Mouse (Mus musculus) cerebellum, postnatal 4 days (tissue): Measurements from ENCODE around the gene Dvl1.

Source experiments
- DNase-seq, 2 experiments: peaks; one replicate each; pipeline ENCODE4 v3.0.0; 2022; ENCODE audit warnings: low spot score in 2 of 2, mixed read lengths in 1 of 2

Gene Dvl1

DNA sequence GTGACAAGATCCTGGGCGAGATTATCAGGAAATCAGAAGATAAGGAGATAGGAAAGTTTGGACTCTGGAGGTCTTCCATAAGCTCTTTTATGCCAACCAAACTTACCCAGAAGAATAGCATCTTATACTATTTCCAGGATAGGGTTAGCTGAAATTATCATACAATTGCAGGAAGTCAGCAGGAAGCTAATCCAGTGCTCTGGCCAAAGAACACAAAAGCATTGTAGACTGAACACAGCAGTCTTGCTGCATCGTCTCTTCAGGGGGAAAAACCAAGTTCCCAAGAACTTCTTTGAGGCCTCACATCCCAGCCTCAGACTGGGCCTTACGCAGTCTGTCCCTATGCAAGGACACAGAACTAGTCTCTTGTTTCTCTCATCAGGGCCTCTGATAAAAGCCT lies 36.4 kb downstream of the Dvl1 start:
- no peak for DNase-seq

DNA sequence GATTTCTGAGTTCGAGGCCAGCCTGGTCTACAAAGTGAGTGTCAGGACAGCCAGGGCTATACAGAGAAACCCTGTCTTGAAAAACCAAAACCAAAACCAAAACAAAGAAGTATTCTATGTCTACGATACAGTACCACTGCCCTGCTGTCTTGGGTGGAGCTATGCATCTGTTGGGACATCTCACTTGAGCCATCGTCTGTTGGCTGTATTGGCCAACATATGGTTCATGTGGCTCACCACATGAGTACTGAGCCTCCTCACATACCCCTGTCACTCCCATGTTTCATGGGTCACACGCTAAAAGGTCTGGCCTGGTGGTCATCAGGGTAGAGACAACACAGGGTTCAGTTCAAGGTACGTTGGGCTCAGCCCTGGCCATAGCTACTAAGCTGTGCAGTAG lies 39.1 kb downstream of the Dvl1 start:
- no peak for DNase-seq

DNA sequence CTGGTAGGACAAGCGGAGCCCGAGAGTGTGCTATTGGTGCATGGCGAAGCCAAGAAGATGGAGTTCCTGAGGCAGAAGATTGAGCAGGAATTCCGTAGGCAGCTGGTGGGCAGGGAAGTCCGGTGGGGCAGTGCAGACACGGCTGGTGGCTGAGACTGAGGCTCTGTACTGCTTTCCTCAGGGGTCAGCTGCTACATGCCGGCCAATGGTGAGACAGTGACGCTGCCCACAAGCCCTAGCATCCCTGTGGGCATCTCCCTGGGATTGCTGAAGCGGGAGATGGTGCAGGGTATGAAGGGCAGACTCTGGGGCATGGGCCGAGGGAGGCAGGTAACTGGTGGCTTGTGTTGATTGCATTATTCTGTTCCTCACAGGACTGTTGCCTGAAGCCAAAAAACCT lies 40.5 kb downstream of the Dvl1 start:
- no peak for DNase-seq

DNA sequence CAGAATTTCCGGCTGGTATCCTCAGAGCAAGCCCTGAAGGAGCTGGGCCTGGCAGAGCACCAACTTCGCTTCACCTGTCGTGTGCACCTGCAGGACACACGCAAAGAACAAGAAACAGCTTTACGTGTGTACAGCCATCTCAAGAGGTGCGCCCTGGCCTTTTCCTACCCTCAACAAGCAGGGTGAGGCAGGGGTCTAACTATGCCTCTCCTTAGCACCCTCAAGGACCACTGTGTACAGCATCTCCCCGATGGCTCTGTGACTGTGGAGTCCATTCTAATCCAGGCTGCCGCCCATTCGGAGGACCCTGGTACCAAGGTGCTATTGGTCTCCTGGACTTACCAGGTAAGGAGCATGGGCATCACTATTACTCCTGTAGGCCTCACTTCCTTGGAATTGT lies 41.0 kb downstream of the Dvl1 start:
- DNase-seq: no peak

DNA sequence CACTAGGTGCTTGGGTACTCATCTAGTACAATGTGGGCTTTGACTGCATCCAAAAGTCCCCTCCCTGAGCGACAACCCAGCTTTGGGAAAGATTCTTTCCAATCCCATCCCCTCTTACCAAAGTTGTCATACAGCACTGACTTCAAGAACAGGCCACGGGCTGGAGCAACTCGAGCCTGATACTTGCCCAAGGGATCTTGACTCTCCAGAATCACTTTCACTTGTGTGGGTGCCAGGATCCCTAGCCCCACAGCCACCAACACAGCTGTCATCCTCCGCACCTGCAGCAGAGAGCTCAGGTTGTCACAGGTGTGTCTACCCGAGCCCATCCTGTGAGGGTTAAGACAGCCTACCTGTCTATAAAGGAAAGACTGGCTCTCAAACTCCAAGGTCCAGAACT lies 42.1 kb downstream of the Dvl1 start:
- DNase-seq: peak in 1 of 2 experiments; percentile 13

DNA sequence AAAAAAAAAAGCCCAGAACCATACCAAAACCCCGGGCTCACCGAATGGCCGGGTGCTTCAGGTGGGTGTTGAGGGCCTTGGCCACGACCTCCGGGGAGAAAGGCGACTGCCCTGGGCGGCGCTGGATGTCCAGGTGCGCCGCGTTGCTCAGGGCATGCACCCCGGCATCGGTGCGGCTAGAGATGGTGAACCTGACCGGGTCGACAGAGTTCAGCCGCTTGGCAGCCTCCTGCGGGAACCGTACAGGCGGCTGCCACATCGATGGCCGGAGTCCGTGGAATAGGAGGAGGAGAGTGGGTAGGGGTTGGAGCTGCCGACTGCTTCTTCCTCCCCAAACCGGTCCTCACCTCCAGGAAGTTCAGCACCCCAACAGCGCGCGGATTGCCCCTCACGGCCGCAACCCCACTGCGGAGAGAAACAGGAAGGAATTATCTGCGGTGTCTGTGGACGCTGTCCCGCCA lies 43.8 kb downstream of the Dvl1 start:
- DNase-seq: peak in 1 of 2 experiments; percentile 19

DNA sequence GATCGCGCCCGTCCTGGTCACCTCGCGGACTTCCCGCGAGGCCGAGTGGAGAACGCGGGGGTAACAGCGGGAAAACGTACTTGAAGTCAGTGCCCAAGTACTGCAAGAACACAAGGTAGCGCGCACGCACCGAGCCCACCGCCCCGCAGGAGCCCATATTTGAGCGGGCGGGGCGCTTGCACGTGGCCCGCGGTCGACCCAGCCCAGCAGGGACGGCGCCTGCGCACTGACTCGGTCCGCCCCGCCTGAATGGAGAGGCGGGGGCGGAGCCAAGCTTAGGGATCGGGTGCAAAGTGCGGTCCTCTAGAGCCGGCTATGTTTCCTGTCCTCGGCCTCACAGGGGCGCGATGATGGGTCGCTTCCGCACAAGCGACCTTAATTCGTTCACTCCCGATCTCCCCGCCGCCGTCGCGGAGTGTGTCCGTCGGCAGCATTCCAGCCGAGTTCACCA lies 44.4 kb downstream of the Dvl1 start, which contains the start of the genes Pusl1 and Acap3:
TSS of gene Pusl1 (minus strand) at position 231 of the 451 bp plus-strand sequence.
TSS of gene Acap3 (plus strand) at position 272 of the 451 bp plus-strand sequence.
- peak; percentile 93 to 98 for DNase-seq

DNA sequence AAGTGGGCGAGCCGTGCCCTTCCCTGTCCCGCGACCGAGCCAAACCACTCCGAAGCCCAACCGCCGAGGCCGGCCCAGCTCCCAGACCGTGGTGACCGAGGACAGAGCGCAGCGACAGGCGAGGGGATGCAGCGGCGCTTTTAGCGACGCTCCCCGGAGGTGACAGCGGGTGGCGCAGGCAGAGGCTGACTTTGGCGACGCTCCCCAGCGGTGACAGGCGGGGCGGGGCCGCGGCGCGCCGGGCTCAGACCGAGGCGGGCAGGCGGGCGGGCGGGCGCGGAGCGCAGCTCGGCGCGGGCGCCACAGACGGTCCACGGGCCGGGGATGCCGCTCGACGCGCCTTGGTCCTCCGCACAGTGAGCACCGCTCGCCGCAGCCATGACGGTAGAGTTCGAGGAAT lies 44.8 kb downstream of the Dvl1 start:
- peak; percentile 68 to 89 for DNase-seq

DNA sequence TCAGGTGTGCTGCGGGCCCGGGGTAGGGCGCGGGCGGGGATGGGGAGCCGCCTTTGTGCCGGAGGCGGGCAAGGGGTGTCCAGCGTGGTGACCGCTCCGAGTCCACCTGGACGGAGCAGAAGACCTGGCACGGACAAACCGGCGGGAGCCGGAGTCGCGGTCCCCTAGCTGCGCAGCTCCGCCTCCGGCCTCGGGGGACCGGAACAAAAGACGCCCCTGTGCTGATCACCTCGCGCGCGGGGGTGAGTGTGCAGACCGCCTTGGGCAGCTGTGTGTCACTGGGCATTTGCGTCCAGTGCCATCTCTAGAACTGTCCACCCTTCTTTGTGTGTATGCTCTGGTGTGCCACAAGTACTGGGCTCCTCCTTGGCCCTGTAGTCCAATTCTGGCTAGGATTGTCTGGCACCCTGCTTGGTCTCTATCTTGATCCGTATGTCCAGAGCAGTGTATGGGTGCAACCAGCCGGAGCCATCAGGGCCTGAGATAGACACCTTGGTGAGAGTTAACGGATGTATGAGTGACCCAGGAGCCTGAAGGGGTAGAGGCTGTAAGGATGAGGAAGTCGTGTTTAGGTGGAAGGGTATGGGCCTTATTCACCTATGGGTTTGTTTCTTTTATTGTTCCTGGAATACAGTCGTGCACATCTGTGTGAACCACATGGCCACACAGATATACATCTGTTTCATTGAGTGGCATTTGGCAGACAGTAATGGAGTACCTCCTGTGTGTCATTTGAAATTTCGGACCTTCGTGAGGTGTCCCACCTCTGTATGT lies 45.4 kb downstream of the Dvl1 start:
- peak in 1 of 2 experiments; percentile 40 for DNase-seq

DNA sequence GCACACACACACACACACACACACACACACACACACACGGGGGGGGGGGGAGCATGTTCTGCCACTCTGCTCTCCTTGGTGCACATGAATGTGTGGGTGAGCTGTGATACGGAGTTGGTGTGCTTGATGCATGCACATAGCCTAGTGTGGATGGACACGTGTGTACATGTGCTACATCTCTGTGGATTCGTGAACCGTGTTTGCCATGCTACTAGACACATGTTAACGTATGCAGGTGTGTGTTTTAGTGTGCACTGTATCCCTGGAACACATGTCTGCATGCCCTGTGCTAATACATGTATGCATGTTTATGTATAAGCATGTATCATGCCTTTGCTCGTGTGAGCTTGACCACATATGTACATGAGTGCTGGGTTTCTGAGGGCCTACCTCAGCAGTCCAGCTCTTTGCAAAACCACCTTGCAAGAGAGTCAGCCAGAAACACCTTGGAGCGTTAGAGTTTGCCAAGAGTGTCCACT lies 46.0 kb downstream of the Dvl1 start:
- DNase-seq: no peak

DNA sequence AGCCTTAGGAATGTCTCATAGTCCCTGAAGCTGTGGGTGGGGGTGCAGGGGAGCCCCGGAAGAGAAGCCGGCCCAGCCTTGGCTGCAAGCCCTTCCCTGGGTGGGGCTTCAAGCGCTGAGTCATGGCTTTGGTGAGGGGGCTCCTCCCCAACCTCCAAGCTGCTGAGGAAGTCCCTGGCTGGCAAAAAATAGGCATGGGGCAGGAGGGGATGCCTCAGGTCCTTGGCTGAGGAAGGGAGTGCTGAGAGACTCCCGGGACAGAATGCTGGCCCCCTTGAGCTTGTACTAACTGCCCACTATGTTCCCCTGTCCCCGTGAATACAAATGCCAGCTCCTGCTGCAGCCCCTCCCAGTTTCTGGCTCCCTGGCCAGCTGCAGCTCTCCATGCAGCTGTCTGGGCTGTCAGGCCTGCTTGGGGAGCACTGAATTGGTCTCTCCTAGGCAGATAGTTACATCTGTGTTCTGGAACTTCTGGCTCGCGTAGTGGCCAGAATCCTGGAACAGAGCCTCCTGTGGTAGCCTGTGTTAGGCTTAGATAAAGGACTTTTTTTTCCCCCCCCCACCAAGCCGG lies 47.2 kb downstream of the Dvl1 start:
- DNase-seq: no peak

DNA sequence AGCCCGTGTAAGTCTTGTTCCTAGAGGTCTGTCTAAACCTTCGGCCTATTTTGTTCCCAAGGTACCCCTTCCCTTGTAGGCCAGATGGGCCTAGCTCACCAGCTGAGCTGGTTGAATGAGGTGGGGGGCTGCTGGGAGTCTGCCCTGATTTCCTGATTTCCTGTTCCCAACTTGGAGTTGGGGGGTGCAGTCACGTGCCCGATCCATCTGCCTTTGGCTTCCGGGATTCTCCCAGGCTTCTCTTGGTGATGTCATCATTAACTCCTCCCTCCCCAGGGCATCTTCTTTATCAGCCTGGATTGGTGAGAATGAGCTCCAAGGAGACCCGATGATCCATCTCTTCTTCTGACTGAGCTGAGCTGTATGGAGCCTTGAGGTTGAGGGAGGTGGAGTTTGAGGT lies 48.0 kb downstream of the Dvl1 start:
- peak in 1 of 2 experiments; percentile 55 for DNase-seq

DNA sequence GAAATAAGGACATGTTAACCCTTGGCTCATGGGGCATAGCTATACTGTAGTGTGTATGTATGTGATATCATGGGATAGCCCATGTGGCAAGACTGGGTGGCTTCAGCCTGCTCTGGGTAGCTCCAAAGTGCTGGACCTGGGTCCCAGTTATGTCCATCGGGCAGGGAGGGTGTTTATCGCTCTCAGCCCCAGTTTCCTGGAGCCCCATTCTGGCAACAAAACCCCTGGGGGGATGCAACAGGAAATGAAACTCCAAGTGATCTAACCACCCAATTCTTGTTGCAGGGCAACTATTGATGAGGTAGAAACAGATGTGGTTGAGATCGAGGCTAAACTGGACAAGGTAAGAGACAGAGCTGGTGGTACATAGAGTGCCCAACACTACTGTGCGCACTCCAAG lies 48.6 kb downstream of the Dvl1 start:
- no peak for DNase-seq

DNA sequence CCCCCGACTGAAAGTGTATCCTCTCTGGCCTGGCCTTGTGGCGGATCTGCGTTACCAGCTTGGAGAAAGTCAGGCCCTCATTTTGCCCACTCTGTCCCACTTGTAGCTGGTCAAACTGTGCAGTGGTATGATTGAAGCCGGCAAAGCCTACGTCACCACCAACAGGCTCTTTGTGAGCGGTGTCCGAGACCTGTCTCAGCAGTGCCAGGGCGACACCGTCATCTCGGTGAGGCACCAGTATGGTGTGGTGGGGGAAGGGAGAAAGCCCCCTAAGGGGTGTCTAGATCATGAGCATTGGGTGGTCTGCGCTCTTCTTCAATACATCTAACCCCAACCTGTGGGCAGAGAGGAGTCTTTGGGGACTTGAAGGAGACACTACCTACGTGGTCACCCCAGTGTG lies 49.3 kb downstream of the Dvl1 start:
- DNase-seq: peak in 1 of 2 experiments; percentile 0

DNA sequence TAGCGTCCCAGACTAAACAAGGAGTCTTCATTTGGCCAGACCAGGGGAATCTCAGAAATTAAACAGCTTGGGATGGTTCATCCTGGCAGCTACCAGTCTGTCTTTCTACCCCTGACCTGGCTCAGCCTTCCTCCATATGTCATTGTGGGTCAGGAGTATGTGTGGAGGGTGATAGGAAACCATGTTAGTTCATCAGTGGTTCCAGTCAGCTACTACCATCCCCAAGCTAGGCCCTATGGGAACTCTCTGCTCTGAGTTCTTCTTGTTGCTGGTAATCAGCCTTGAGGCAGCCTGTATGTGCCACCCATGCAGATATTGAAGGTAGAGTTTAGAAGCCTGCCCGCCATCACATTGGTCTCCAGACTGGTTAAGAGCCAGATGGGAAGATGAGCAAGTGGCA lies 51.1 kb downstream of the Dvl1 start:
- peak in 1 of 2 experiments; percentile 0 for DNase-seq

DNA sequence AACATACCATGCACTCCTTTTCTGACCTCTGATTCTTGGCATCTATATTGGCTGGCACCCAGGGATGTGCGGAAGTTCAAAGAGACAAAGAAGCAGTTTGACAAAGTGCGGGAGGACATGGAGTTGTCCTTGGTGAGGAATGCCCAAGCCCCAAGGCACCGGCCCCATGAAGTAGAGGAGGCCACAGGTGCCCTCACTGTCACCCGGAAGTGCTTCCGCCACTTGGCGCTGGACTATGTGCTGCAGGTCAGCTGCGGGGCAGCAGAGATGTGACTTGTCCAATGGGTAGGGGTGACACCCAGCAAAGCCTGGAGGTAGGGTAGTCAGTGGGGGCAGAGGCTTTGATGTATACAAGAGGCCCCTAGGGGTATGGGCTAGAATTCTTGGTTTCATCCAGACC lies 52.2 kb downstream of the Dvl1 start:
- peak in 1 of 2 experiments; percentile 1 for DNase-seq

DNA sequence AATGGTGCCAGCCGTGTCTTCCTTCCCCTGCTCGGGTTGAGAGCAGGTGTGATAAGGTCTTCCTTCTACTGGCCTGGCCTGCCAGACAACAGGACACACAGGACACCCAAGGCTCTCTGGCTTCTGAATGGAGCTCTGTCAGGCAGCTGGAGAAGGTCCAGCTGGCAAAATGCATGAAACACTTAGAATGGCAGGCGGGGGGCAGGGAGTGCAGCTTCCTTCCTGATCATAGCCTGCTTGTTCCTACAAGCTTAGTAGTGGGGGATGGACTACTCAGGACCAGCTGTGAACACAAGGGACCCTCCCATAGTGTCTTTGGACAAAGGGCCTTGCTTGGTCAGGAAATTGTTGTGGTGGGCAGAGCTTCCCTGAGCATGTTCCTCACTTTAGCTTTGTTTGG lies 54.0 kb downstream of the Dvl1 start:
- no peak for DNase-seq

DNA sequence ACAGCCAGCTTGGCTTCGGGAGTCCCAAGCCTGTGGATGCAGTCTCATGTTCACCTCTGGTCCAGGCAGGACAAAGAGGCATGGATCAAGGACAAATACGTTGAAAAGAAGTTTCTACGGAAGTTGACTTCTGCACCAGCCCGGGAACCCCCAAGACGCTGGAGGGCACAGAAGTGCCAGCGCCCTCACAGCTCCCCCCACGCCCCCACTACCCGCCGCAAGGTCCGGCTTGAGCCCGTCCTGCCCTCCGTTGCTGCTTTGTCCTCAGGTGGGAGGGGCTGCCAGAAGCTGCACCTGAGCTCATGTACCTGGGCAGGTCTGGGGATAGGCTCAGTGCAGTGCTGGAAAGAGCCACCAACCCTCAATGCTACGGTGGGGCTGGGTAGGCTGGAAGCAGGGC lies 56.0 kb downstream of the Dvl1 start:
- DNase-seq: peak; percentile 0 to 19

DNA sequence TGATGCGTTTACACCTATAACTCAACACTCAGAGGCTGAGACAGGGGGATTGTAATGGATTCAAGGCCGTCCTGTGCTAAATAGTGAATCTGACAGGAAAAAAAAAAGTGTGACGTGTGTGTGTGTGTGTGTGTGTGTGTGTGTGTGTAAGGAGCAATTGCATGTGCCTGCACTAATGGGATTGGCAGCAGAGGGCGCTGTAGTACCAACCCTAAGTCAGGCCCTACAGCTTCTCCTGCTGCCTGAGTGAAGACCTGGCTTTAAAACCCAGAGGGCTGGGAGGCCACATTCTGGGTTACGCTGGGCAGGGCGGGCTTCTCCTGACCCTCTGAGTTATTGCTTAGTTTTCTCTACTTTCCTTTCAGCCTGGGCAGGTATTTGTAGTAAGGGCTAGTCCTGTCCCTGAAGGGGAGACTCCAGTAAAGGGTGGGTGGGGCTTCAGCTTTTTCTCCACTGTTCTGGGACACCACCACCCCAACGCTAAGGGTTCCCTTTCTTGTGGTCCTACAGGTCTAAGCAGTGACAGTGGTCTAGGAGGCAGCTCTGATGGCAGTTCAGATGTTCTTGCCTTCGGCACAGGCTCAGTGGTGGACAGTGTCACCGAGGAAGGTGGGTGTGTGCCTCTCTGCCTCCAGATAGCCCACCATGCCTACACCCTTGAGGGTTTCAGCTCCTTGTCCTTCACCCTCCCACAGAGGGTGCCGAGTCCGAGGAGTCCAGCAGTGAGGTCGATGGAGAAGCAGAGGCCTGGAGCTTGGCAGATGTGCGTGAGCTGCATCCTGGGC lies 57.3 kb downstream of the Dvl1 start:
- peak; percentile 19 to 41 for DNase-seq

DNA sequence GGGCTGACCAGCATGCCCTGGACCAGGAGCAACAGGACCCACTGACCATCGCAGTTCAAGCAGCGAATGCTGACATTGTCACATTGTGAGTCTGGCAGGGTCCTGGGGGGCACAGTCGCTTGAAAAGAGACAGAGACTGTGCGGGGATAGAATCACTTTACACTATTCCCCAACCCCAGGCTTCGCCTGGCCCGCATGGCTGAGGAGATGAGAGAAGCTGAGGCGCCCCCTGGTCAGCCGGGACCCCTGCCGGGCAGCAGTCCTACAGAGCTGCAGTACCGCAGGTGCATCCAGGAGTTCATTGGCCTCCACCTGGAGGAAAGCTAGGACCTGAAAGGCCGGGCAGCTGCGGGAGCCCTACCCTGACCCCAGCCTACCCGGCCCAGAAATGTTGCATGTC lies 58.4 kb downstream of the Dvl1 start:
- peak in 1 of 2 experiments; percentile 1 for DNase-seq

DNA sequence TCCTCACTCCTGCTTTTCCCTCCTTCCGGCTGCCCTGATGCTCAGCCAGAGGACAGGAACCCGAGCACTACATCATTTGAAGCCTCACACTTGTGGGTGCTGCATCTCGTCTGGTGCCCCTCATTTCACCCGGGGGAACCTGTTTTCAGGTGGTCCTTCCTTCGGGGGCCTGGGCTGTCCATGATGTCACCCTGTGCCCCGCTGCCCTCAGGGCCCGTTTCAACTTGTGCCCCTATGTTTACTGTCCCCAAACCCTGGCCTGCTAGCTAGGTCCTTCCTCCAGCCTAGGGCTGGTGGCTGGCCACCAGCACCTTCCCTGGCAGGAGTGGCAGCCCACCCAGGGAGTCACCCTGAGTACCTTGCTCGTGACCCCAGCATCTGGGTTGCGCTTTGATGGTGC lies 58.9 kb downstream of the Dvl1 start:
- DNase-seq: peak; percentile 0 to 18

DNA sequence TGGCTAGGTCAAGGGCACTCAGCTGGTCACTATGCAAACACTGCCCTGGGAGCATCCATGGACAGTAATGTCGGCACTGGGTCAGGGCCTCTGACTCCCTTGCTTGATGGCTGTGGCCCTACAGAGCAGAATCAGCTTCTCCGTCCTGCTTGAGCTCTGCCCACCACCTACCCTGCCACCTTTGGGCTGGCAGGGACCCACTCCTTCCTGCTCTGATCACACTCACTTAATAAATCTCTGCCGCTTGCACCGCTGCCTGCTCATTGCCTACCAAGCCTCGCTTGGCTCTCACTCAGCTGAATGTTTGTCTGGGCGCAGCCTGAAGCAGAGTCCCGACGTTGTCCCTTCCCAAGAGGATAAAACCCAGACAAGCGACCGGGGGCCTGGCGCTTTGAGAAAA lies 59.8 kb downstream of the Dvl1 start:
- DNase-seq: no peak
